Mouse (Mus musculus): ENCODE data around the gene Dolpp1.

DNA sequence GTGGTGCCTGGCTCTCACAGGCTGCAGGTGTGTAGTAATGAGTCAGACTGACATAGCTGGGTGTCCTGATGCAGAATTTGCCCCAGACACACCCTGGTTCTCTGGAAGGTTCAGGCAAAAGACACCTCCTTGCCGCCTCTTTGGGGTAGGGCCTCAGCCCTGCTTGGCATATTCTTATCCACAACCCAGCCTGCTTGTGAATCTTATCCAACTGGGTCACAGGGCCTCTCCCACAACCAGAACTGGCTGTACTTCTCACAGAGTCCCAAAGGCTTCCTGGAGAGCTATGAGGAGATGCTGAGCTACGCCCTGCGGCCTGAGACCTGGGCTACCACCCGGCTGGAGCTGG lies 10.7 kb upstream of the Dolpp1 start:
- TF ChIP-seq EP300 (IDR thresholded peaks at IDR 0.05; ENCODE audit: low read length) (no peak), JUND (conservative IDR thresholded peaks at IDR 0.05; ENCODE audit: low read depth, low read length) (no peak), BHLHE40 (IDR thresholded peaks at IDR 0.05; ENCODE audit: low read depth, low read length) (no peak), JUN (IDR thresholded peaks at IDR 0.05; ENCODE audit: insufficient read depth, low read depth, low read length) (no peak)
